Mouse (Mus musculus) midbrain, embryonic 14.5 days (tissue): ENCODE results near the gene Jsrp1. TPM values are rescaled to one million over a fixed set of nuclear protein-coding genes. Genes with fewer than 3 reads are reported as not detected.

Experiments used
- ATAC-seq: fragments of 200-750 bp; cut with Nextera tagmentation; 2 replicates; pipeline ENCODE4 v1.8.0; 2017; ENCODE audit warnings: moderate number of reproducible peaks, moderate library complexity; ENCODE audit not compliant: low FRiP score, low TSS enrichment
- DNase-seq: peaks from one replicate; pipeline ENCODE4 v3.0.0-alpha.2; 2015
- H3K27ac ChIP-seq: fragments of 300-500 bp; sonication (generic); replicated peaks from 2 replicates; pipeline ENCODE4 v1.5.1; 2014; ENCODE audit warnings: mild to moderate bottlenecking, low read depth, low read length, moderate library complexity
- H3K27me3 ChIP-seq: fragments of 300-500 bp; sonication (generic); 2 replicates; pipeline ENCODE4 v1.6.1; 2014; ENCODE audit warnings: low read length, control low read depth, mixed read lengths; ENCODE audit not compliant: control insufficient read depth, insufficient read depth
- H3K36me3 ChIP-seq: fragments of 300-500 bp; sonication (generic); 2 replicates; pipeline ENCODE4 v1.6.1; 2014; ENCODE audit warnings: low read length, control low read depth; ENCODE audit not compliant: control insufficient read depth, insufficient read depth
- H3K4me1 ChIP-seq: fragments of 300-500 bp; sonication (generic); 2 replicates; pipeline ENCODE4 v1.6.1; 2014; ENCODE audit warnings: mild to moderate bottlenecking, antibody characterized with exemption, low read length, control low read depth; ENCODE audit not compliant: control insufficient read depth, insufficient read depth
- H3K4me2 ChIP-seq: fragments of 300-500 bp; sonication (generic); 2 replicates; pipeline ENCODE4 v1.6.1; 2014; ENCODE audit warnings: mild to moderate bottlenecking, low read length, moderate library complexity
- H3K4me3 ChIP-seq: fragments of 300-500 bp; sonication (generic); replicated peaks from 2 replicates; pipeline ENCODE4 v1.5.1; 2014; ENCODE audit warnings: low read depth, low read length
- H3K9ac ChIP-seq: fragments of 300-500 bp; sonication (generic); replicated peaks from 2 replicates; pipeline ENCODE4 v1.6.1; 2014; ENCODE audit warnings: mild to moderate bottlenecking, low read length, moderate library complexity
- H3K9me3 ChIP-seq: fragments of 300-500 bp; sonication (generic); 2 replicates; pipeline ENCODE4 v1.6.1; 2016; ENCODE audit warnings: low read length, control low read depth, mixed read lengths; ENCODE audit not compliant: control insufficient read depth
- WGBS: fragments of 180-500 bp; shearing (Covaris S2); extraction: QIAGEN DNeasy Blood & Tissue Kit; methylation state at CpG from one replicate; pipeline ENCODE4 v1.1.7; 2014; 5-methylcytosine and 5-hydroxymethylcytosine counted together
- microRNA counts: library from miRNA; unstranded; fragments of <30 nt; microRNA quantifications from one replicate; lab custom pipeline; 2016
- microRNA-seq: library from miRNA; unstranded; fragments of <30 nt; microRNA quantifications from one replicate; pipeline ENCODE4, GENCODE M21; 2016
- polyA plus RNA-seq: library from polyadenylated mRNA; unstranded; fragments of >200 nt; fragmentation: Nextera tagmentation; extraction: Ambion mirVana; gene quantifications from 2 replicates; pipeline ENCODE4 v1.2.1, GENCODE M21; 2014

Jsrp1 gene
- polyA plus RNA-seq, 1 experiment from 2014 or later: 0.30 TPM

DNA sequence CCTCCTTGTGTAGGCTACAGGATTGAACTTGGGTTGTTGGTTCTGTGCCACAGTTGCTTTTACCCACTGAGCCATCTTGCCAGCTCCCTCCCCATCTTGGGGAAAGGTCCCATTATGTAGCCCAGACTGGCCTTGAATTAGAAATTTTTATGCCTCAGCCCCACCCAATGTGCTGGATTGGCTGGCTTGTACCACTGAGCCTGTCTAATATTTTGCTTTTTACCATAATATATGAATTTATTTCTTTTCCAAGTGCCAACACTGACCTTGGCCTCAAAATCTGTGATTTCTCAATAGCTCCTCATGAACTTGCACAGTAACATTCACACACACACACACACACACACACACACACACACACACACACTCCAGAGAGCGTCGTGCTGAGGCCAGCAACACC is 47.6 kb downstream of the Jsrp1 start:
- DNase-seq (no peak), ATAC-seq (no peak)
- Histone ChIP-seq H3K4me2 (no peak overlapping the region), H3K4me3 (no peak overlapping the region), H3K27me3 (no peaks in the 10 kb centered on the region), H3K9ac (no peak overlapping the region), H3K4me1 (no peaks in the 10 kb centered on the region), H3K9me3 (no peaks in the 10 kb centered on the region), H3K27ac (no peak overlapping the region), H3K36me3 (peaks cover 61% of the 10 kb centered on the region)
- 92% methylated on average over 2 of the region's 2 CpGs for WGBS

DNA sequence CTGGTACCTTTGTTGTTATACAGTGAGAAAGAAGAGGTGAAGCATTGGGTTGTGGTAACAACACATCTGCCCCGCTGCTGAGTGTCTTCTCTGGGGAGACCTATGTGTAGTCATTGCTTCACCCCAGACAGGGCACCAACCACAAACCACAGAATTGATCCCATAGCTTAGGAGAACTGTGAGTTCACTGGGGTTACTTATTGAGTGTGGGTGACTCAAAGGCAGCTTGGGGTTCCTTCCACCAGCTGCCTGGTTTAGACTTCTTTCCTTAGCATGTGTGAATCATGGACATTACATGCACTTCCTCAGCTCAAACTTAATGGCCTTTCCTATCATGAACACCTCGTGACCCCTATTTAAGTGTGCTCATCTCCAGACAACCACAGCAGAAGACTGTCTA is 49.8 kb downstream of the Jsrp1 start:
- H3K9me3 ChIP-seq: no peaks in the 10 kb centered on the region
- no peaks in the 10 kb centered on the region for H3K27me3 ChIP-seq
- H3K4me1 ChIP-seq: no peaks in the 10 kb centered on the region
- no peak overlapping the region for H3K9ac ChIP-seq
- ATAC-seq (no peak), DNase-seq (no peak)
- no peak overlapping the region for H3K4me2 ChIP-seq
- H3K36me3 ChIP-seq: peaks cover 41% of the 10 kb centered on the region
- no peak overlapping the region for H3K4me3 ChIP-seq
- WGBS: 97% methylated on average over 2 of the region's 2 CpGs
- H3K27ac ChIP-seq: no peak overlapping the region

DNA sequence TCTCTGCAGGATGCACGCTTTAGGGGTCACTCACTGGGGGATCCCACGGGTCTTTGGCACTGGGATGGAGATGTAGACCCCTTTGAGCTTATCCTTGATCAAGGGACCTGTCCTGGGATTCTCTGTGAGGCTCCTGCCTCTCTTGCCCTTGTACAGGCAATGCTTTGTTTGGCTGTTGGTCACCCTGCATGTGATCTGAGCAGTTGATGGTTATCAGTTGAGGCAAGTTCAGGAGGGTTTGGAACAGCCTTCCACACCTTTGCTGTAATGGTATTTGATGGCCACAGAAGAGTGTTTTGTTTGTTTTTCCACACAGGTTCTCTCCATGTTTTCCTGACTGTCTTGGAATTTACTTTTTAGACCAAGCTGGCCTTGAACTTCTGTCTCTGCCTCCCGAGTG is 51.5 kb downstream of the Jsrp1 start:
- no peak for ATAC-seq
- Histone ChIP-seq H3K27me3 (no peaks in the 10 kb centered on the region), H3K4me2 (no peak overlapping the region), H3K4me1 (peaks cover 10% of the 10 kb centered on the region), H3K27ac (no peak overlapping the region), H3K9me3 (no peaks in the 10 kb centered on the region), H3K36me3 (peaks cover 26% of the 10 kb centered on the region), H3K4me3 (no peak overlapping the region), H3K9ac (no peak overlapping the region)
- DNase-seq: no peak
- 59% methylated on average over 3 of the region's 3 CpGs for WGBS

DNA sequence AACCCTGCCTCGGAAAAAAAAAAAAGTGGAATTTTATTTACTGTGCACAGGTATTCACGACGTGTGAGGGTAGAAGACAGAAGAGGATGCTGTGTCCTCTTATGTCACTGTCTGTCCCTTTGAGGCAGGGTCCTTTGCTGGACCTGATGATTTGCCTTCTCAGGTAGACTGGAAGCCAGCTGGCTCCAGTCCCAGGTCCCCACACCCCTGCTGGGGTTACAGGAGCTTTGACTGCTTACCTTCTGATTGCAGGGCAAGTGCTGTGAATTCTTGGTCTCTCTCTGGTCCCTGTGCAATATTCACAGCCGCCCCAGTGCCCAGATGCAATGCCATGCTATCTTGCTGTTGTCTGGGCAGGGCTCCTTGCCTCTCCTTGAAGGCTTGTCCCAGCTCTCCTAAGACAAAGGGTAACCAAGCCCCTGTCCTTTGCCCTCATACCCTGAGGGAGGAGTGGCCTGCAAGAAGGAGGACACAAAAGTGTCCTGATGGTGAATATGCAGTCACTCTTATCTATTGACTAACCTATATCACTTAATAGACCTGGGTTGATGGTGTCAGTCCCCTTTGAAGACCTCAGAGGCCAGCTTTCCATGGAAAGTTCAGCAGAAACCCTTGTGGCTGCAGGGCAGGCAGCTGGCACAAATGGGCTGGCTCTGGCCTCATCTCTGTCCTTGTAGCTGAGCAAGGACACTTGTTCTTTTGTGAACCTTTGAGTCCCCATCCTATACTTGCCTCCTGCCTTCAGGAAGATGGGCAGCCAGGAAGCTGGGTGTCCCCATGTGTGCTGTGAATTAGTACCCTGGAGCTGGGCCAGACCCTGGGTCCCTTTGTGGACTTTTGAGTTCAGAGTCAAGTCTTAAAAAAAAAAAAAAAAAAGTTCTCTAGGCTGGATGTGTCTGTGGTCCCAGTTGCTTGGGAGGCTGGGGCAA is 52.4 kb downstream of the Jsrp1 start:
- Histone ChIP-seq H3K27ac (no peak overlapping the region), H3K4me2 (no peak overlapping the region), H3K9me3 (no peaks in the 10 kb centered on the region), H3K9ac (no peak overlapping the region), H3K36me3 (peaks cover 16% of the 10 kb centered on the region; the same call in 1 of the 2 replicates), H3K27me3 (no peaks in the 10 kb centered on the region), H3K4me1 (peaks cover 20% of the 10 kb centered on the region), H3K4me3 (no peak overlapping the region)
- WGBS: 91% methylated on average over 4 of the region's 4 CpGs
- no peak for ATAC-seq
- DNase-seq: no peak

DNA sequence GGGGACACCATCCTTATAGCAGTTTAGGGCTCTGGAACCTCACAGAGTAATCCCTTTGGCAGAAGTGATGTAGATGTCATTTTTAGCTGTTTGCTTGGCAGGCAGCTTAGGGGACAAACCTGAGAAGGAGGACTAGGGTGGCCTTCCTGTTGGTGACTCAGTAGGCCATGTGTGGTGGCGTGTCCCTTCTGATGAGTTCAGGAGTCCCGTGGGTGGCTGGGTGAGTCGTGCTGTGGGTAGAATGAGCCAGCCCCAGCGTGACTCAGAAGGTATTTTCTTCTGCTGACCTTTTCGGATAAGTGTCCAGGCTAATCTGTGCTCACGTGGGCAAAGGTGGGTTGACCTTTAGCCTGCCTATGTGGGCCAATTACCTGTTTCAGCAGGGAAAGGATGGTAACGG is 54.6 kb downstream of the Jsrp1 start:
- Histone ChIP-seq H3K27me3 (no peaks in the 10 kb centered on the region), H3K27ac (no peak overlapping the region), H3K4me3 (no peak overlapping the region), H3K4me2 (no peak overlapping the region), H3K9me3 (no peaks in the 10 kb centered on the region), H3K36me3 (no peaks in the 10 kb centered on the region), H3K4me1 (peaks cover 20% of the 10 kb centered on the region), H3K9ac (no peak overlapping the region)
- ATAC-seq (no peak), DNase-seq (no peak)
- WGBS: 84% methylated on average over 7 of the region's 7 CpGs

MicroRNAs within 50 kb of the gene (microRNA counts, 519-probe panel; counts per million panel counts)
- not detected for microRNA mmu-miR-1982 (lab: Ali Mortazavi, UCI)

Small RNAs within 50 kb of the gene (microRNA-seq; reads per million reads assigned to microRNA genes)
- 5.6 reads per million, percentile 28 among the genes with 10 or more reads in this experiment for gene Mir1982

Other genes with a start within 250 kb of the Jsrp1 start
- gene Klf16, start 236.2 kb downstream of the Jsrp1 start, polyA plus RNA-seq: 4.9 and 5.0 TPM in 2 replicates
- 128 and 151 TPM in 2 replicates for gene Abhd17a, start 223.2 kb downstream of the Jsrp1 start, polyA plus RNA-seq
- gene Scamp4, start 210.6 kb downstream of the Jsrp1 start, polyA plus RNA-seq: 62.1 and 67.6 TPM in 2 replicates
- gene Adat3, start 210.6 kb downstream of the Jsrp1 start, polyA plus RNA-seq: 4.9 and 5.0 TPM in 2 replicates
- 2.5 and 2.6 TPM in 2 replicates for gene Gm49322, start 207.5 kb downstream of the Jsrp1 start, polyA plus RNA-seq
- gene Csnk1g2, start 190.7 kb downstream of the Jsrp1 start, polyA plus RNA-seq: 74.1 and 98.5 TPM in 2 replicates
- gene Btbd2, start 156.4 kb downstream of the Jsrp1 start, polyA plus RNA-seq: 80.1 and 88.8 TPM in 2 replicates
- 46.7 and 54.2 TPM in 2 replicates for gene Mknk2, start 135.4 kb downstream of the Jsrp1 start, polyA plus RNA-seq
- gene Mob3a, start 111.5 kb downstream of the Jsrp1 start, polyA plus RNA-seq: 45.2 and 47.3 TPM in 2 replicates
- 22.4 and 25.1 TPM in 2 replicates for gene Izumo4, start 111.3 kb downstream of the Jsrp1 start, polyA plus RNA-seq
- 106 and 116 TPM in 2 replicates for gene Ap3d1, start 71.2 kb downstream of the Jsrp1 start, polyA plus RNA-seq
- gene Dot1l, start 58.3 kb downstream of the Jsrp1 start, polyA plus RNA-seq: 23.4 and 27.9 TPM in 2 replicates
- 57.2 and 75.1 TPM in 2 replicates for gene Sf3a2, start 15.3 kb downstream of the Jsrp1 start, polyA plus RNA-seq
- gene Plekhj1, start 14.9 kb downstream of the Jsrp1 start, polyA plus RNA-seq: 107 and 116 TPM in 2 replicates
- gene Amh, start 8.3 kb downstream of the Jsrp1 start, polyA plus RNA-seq: 0.12 TPM in 1 of 2 replicates, not detected in the other
- 1,218 and 1,334 TPM in 2 replicates for gene Oaz1, start 13.2 kb upstream of the Jsrp1 start, polyA plus RNA-seq
- 6.2 and 7.3 TPM in 2 replicates for gene Lingo3, start 30.5 kb upstream of the Jsrp1 start, polyA plus RNA-seq
- gene Lsm7, start 41.7 kb upstream of the Jsrp1 start, polyA plus RNA-seq: 256 and 328 TPM in 2 replicates
- 60.5 and 62.7 TPM in 2 replicates for gene Sppl2b, start 41.8 kb upstream of the Jsrp1 start, polyA plus RNA-seq
- gene Tmprss9, start 58.4 kb upstream of the Jsrp1 start, polyA plus RNA-seq: 0.26 TPM in 1 of 2 replicates, not detected in the other
- gene Timm13, start 87.5 kb upstream of the Jsrp1 start, polyA plus RNA-seq: 331 and 393 TPM in 2 replicates
- gene Lmnb2, start 104.7 kb upstream of the Jsrp1 start, polyA plus RNA-seq: 13.9 and 20.0 TPM in 2 replicates
- 4.3 and 8.0 TPM in 2 replicates for gene Gadd45b, start 116.6 kb upstream of the Jsrp1 start, polyA plus RNA-seq
- 11.5 and 11.6 TPM in 2 replicates for gene Gng7, start 201.4 kb upstream of the Jsrp1 start, polyA plus RNA-seq
- gene Diras1, start 212.2 kb upstream of the Jsrp1 start, polyA plus RNA-seq: 24.0 and 55.4 TPM in 2 replicates
- 32.4 and 34.9 TPM in 2 replicates for gene Slc39a3, start 223.9 kb upstream of the Jsrp1 start, polyA plus RNA-seq
- 259 and 292 TPM in 2 replicates for gene Sgta, start 246.7 kb upstream of the Jsrp1 start, polyA plus RNA-seq